Mouse (Mus musculus) kidney, adult 2 months (tissue): ENCODE results near the gene Rbfox1.

Experiments
- CTCF ChIP-seq: fragments of 200-500 bp; conservative IDR thresholded peaks from 2 replicates; pipeline ENCODE4 v1.5.1; 2011; ENCODE audit warnings: low read depth, mild to moderate bottlenecking, control low read depth, low read length, moderate library complexity, mixed read lengths; ENCODE audit not compliant: insufficient read depth, insufficient read length
- POLR2A ChIP-seq: fragments of 200-500 bp; IDR thresholded peaks from one replicate; pipeline ENCODE4 v1.6.1; 2011; ENCODE audit warnings: low read depth, low read length, control low read depth

GRCm38 (mm10) chr16:7039404-7040367 lies 1154.5 kb downstream of the Rbfox1 start:
- TF ChIP-seq CTCF (no peak), POLR2A (no peak)
